Comparison of ENCODE assay signal across 10 mouse cellular contexts in genomic region chr11:69526631-69527030, GRCm38 (mm10). TPM values are rescaled to one million over a fixed set of nuclear protein-coding genes. Genes with fewer than 3 reads are reported as not detected.
DNase-seq lines count a peak whose midpoint lies in the region; ATAC-seq and TF ChIP-seq lines count a peak whose summit lies in the region.
"Had no signal": no experiment of that assay in that cellular context is flagged by ENCODE, and none has a peak within 500 bp of the region (broad histone marks: within the 10 kb centered on the region; RNA-seq: fewer than 3 reads in every experiment).

No protein-coding gene starts in this region.

- no peaks in the 10 kb centered on the region for H3K4me1 ChIP-seq in heart, postnatal 0 days (ENCODE audit: control insufficient read depth, insufficient read depth)
- H3K4me1 ChIP-seq in embryonic facial prominence, embryonic 13.5 days = peaks cover 14% of the 10 kb centered on the region
- peaks cover 23% of the 10 kb centered on the region for H3K4me1 ChIP-seq in hindbrain, embryonic 14.5 days (replicated peaks; ENCODE audit: control insufficient read depth, insufficient read depth, low read length)
- peaks cover 23% of the 10 kb centered on the region for H3K4me1 ChIP-seq in midbrain, embryonic 15.5 days

- no peaks in the 10 kb centered on the region for H3K36me3 ChIP-seq in heart, postnatal 0 days (replicated peaks; ENCODE audit: control insufficient read depth, insufficient read depth, low read length)
- no peaks in the 10 kb centered on the region for H3K36me3 ChIP-seq in embryonic facial prominence, embryonic 13.5 days
- H3K36me3 ChIP-seq in hindbrain, embryonic 14.5 days (replicated peaks; ENCODE audit: control insufficient read depth, insufficient read depth) = no peaks in the 10 kb centered on the region
- no peaks in the 10 kb centered on the region for H3K36me3 ChIP-seq in midbrain, embryonic 15.5 days (replicated peaks)

- DNase-seq in heart, postnatal 0 days (ENCODE audit: low spot score) = no peak
- DNase-seq in heart, adult 11 months = no peak
- peak; percentile 34 for DNase-seq in hindbrain, embryonic 14.5 days (ENCODE audit: low spot score)
- DNase-seq in MN1 (ENCODE audit: low spot score) = no peak
- DNase-seq in gastrocnemius, postnatal 25 days = no peak
- no peak for DNase-seq in gastrocnemius, adult 2 months
- DNase-seq: thymus, adult 2 months had no signal

- intact Hi-C loops in gastrocnemius, adult 2 months (cut with DNase I) = loop anchor here (5.0 kb wide), 1 partner anchor 79 kb away; no protein-coding TSS in a partner anchor

- no peak for TF ChIP-seq EP300 in heart, postnatal 0 days (IDR thresholded peaks at IDR 0.05; ENCODE audit: low read depth)

- H3K9me3 ChIP-seq in heart, postnatal 0 days (replicated peaks; ENCODE audit: control insufficient read depth, low read length) = no peaks in the 10 kb centered on the region
- no peaks in the 10 kb centered on the region for H3K9me3 ChIP-seq in embryonic facial prominence, embryonic 13.5 days
- H3K9me3 ChIP-seq in hindbrain, embryonic 14.5 days (ENCODE audit: control insufficient read depth, low read length) = no peaks in the 10 kb centered on the region
- no peaks in the 10 kb centered on the region for H3K9me3 ChIP-seq in midbrain, embryonic 15.5 days

- H3K27ac ChIP-seq in heart, postnatal 0 days (ENCODE audit: low read depth) = no peak overlapping the region
- peak overlapping the region; percentile 90 for H3K27ac ChIP-seq in embryonic facial prominence, embryonic 13.5 days
- peak overlapping the region; percentile 99 for H3K27ac ChIP-seq in hindbrain, embryonic 14.5 days
- peak overlapping the region; percentile 97 for H3K27ac ChIP-seq in midbrain, embryonic 15.5 days
- no peak overlapping the region for H3K27ac ChIP-seq in gastrocnemius, adult 2 months

- 0 out of 2 replicates have a peak, but pooled peaks cover 9% of the 10 kb centered on the region for H3K27me3 ChIP-seq in heart, postnatal 0 days (ENCODE audit: control insufficient read depth, insufficient read depth, low read length)
- no peaks in the 10 kb centered on the region for H3K27me3 ChIP-seq in embryonic facial prominence, embryonic 13.5 days
- H3K27me3 ChIP-seq in hindbrain, embryonic 14.5 days (ENCODE audit: control insufficient read depth, insufficient read depth, low read length) = no peaks in the 10 kb centered on the region
- H3K27me3 ChIP-seq in midbrain, embryonic 15.5 days (replicated peaks) = no peaks in the 10 kb centered on the region

- no peak for TF ChIP-seq CTCF in heart, postnatal 0 days (IDR thresholded peaks at IDR 0.05; ENCODE audit: low read depth)
- TF ChIP-seq CTCF in gastrocnemius, adult 2 months (IDR thresholded peaks at IDR 0.05) = no peak

- no peak overlapping the region for H3K4me3 ChIP-seq in heart, postnatal 0 days (ENCODE audit: low read depth, low read length)
- H3K4me3 ChIP-seq in embryonic facial prominence, embryonic 13.5 days = peak overlapping the region; percentile 36
- H3K4me3 ChIP-seq in hindbrain, embryonic 14.5 days (replicated peaks; ENCODE audit: low read length) = peak overlapping the region; percentile 15
- peak overlapping the region; percentile 23 for H3K4me3 ChIP-seq in midbrain, embryonic 15.5 days
- H3K4me3 ChIP-seq in gastrocnemius, adult 2 months = no peak overlapping the region

- ATAC-seq in heart, postnatal 0 days (ENCODE audit: insufficient read depth, low read depth) = no peak
- ATAC-seq in embryonic facial prominence, embryonic 13.5 days (ENCODE audit: insufficient number of reproducible peaks, insufficient read depth, low FRiP score, low TSS enrichment, low read depth) = no peak
- ATAC-seq in hindbrain, embryonic 14.5 days (ENCODE audit: low FRiP score) = no peak
- 0 out of 2 replicates have a peak, but pooled peaks have one; percentile 43 for ATAC-seq in midbrain, embryonic 15.5 days (replicated peaks)

- no peak overlapping the region for H3K9ac ChIP-seq in heart, postnatal 0 days (replicated peaks; ENCODE audit: low read depth, low read length)
- peak overlapping the region; percentile 69 for H3K9ac ChIP-seq in embryonic facial prominence, embryonic 13.5 days
- peak overlapping the region; percentile 60 for H3K9ac ChIP-seq in hindbrain, embryonic 14.5 days
- peak overlapping the region; percentile 48; the same call in 1 of the 2 replicates for H3K9ac ChIP-seq in midbrain, embryonic 15.5 days

- H3K4me2 ChIP-seq in heart, postnatal 0 days (ENCODE audit: low read depth, low read length) = peak overlapping the region; percentile 44; the same call in 1 of the 2 replicates
- peak overlapping the region; percentile 61 for H3K4me2 ChIP-seq in embryonic facial prominence, embryonic 13.5 days
- H3K4me2 ChIP-seq in hindbrain, embryonic 14.5 days (replicated peaks) = peak overlapping the region; percentile 52
- peak overlapping the region; percentile 53 for H3K4me2 ChIP-seq in midbrain, embryonic 15.5 days

- 63% methylated on average over 4 of the region's 4 CpGs for WGBS in heart, postnatal 0 days
- WGBS in embryonic facial prominence, embryonic 13.5 days = 13% methylated on average over 4 of the region's 4 CpGs
- 18% methylated on average over 4 of the region's 4 CpGs for WGBS in hindbrain, embryonic 14.5 days
- WGBS in midbrain, embryonic 15.5 days = 15% methylated on average over 4 of the region's 4 CpGs

RNA-seq across cellular contexts. Expression of gene Dnah2, which starts 22.3 kb away (rescaled TPM):
- not detected in 2 replicates for total RNA-seq in heart, postnatal 0 days (2014; rRNA removed; ENCODE audit: low replicate concordance)
- polyA plus RNA-seq in heart, postnatal 0 days (2015; fragmentation: Nextera tagmentation; extraction: Ambion mirVana) = 0.03 and 0.30 TPM in 2 replicates
- 4.2 and 4.4 TPM in 2 replicates for polyA plus RNA-seq in embryonic facial prominence, embryonic 13.5 days (2015; fragmentation: Nextera tagmentation; extraction: Ambion mirVana)
- 4.8 and 4.9 TPM in 2 replicates for polyA plus RNA-seq in hindbrain, embryonic 14.5 days (2014; fragmentation: Nextera tagmentation; extraction: Ambion mirVana)
- 4.5 and 5.7 TPM in 2 replicates for polyA plus RNA-seq in midbrain, embryonic 15.5 days (2015; fragmentation: Nextera tagmentation; extraction: Ambion mirVana)
- total RNA-seq in gastrocnemius, postnatal 25 days (2021) = under 1 TPM; 0.03 to 0.48 TPM
- under 1 TPM; 0.05 to 0.25 TPM for total RNA-seq in gastrocnemius, adult 2 months (2021)
- total RNA-seq: hematopoietic stem cell, adult 5-6 weeks had no signal

RNA-seq across cellular contexts. Expression of gene Efnb3, which starts 33.4 kb away (rescaled TPM):
- 70.1 and 79.5 TPM in 2 replicates for total RNA-seq in heart, postnatal 0 days (2014; rRNA removed; ENCODE audit: low replicate concordance)
- polyA plus RNA-seq in heart, postnatal 0 days (2015; fragmentation: Nextera tagmentation; extraction: Ambion mirVana) = 69.4 and 75.6 TPM in 2 replicates
- polyA plus RNA-seq in embryonic facial prominence, embryonic 13.5 days (2015; fragmentation: Nextera tagmentation; extraction: Ambion mirVana) = 43.4 and 46.3 TPM in 2 replicates
- 39.9 and 40.8 TPM in 2 replicates for polyA plus RNA-seq in hindbrain, embryonic 14.5 days (2014; fragmentation: Nextera tagmentation; extraction: Ambion mirVana)
- 178 and 188 TPM in 2 replicates for polyA plus RNA-seq in midbrain, embryonic 15.5 days (2015; fragmentation: Nextera tagmentation; extraction: Ambion mirVana)
- under 1 TPM; 0.35 to 0.69 TPM for total RNA-seq in gastrocnemius, postnatal 25 days (2021)
- under 1 TPM; 0.47 to 0.48 TPM for total RNA-seq in gastrocnemius, adult 2 months (2021)

RNA-seq across cellular contexts. Expression of gene Wrap53, which starts 53.4 kb away (rescaled TPM):
- 12.4 and 18.7 TPM in 2 replicates for total RNA-seq in heart, postnatal 0 days (2014; rRNA removed; ENCODE audit: low replicate concordance)
- polyA plus RNA-seq in heart, postnatal 0 days (2015; fragmentation: Nextera tagmentation; extraction: Ambion mirVana) = 6.7 and 7.8 TPM in 2 replicates
- 26.9 TPM in 2 replicates for polyA plus RNA-seq in embryonic facial prominence, embryonic 13.5 days (2015; fragmentation: Nextera tagmentation; extraction: Ambion mirVana)
- polyA plus RNA-seq in hindbrain, embryonic 14.5 days (2014; fragmentation: Nextera tagmentation; extraction: Ambion mirVana) = 15.6 and 16.8 TPM in 2 replicates
- 21.4 and 23.2 TPM in 2 replicates for polyA plus RNA-seq in midbrain, embryonic 15.5 days (2015; fragmentation: Nextera tagmentation; extraction: Ambion mirVana)
- 1 to 10 TPM; 3.4 to 3.7 TPM for total RNA-seq in gastrocnemius, postnatal 25 days (2021)
- 1 to 10 TPM; 3.2 to 3.4 TPM for total RNA-seq in gastrocnemius, adult 2 months (2021)

RNA-seq across cellular contexts. Expression of gene Trp53, which starts 53.5 kb away (rescaled TPM):
- total RNA-seq in heart, postnatal 0 days (2014; rRNA removed; ENCODE audit: low replicate concordance) = 33.6 and 35.9 TPM in 2 replicates
- 31.5 and 32.6 TPM in 2 replicates for polyA plus RNA-seq in heart, postnatal 0 days (2015; fragmentation: Nextera tagmentation; extraction: Ambion mirVana)
- 160 and 186 TPM in 2 replicates for polyA plus RNA-seq in embryonic facial prominence, embryonic 13.5 days (2015; fragmentation: Nextera tagmentation; extraction: Ambion mirVana)
- polyA plus RNA-seq in hindbrain, embryonic 14.5 days (2014; fragmentation: Nextera tagmentation; extraction: Ambion mirVana) = 55.7 TPM in 2 replicates
- 60.4 and 70.1 TPM in 2 replicates for polyA plus RNA-seq in midbrain, embryonic 15.5 days (2015; fragmentation: Nextera tagmentation; extraction: Ambion mirVana)
- total RNA-seq in gastrocnemius, postnatal 25 days (2021) = 10 to 100 TPM; 12.2 to 12.7 TPM
- 10 to 100 TPM; 12.9 to 16.5 TPM for total RNA-seq in gastrocnemius, adult 2 months (2021)

Comparison
In these comparisons a context has a peak if more than half of its experiments do, and no peak if none do; other contexts are left out.
1. H3K27ac ChIP-seq: peak in embryonic facial prominence, embryonic 13.5 days (single experiment), hindbrain, embryonic 14.5 days (single experiment) and midbrain, embryonic 15.5 days (single experiment); none in heart, postnatal 0 days (single experiment) and gastrocnemius, adult 2 months (single experiment).
2. H3K4me3 ChIP-seq: peak in embryonic facial prominence, embryonic 13.5 days (single experiment), hindbrain, embryonic 14.5 days (single experiment) and midbrain, embryonic 15.5 days (single experiment); none in heart, postnatal 0 days (single experiment) and gastrocnemius, adult 2 months (single experiment).
3. Peak in every context shown above with its lines, with median percentiles within 50 percentile points of each other: H3K4me2 ChIP-seq.